Comparison of ENCODE assay signal across 12 mouse cellular contexts in genomic region chr7:49347338-49348272, GRCm38 (mm10).
A peak's percentile ranks its signal among the peaks of the same experiment; 100 is the strongest.
DNase-seq lines count a peak whose midpoint lies in the region; TF ChIP-seq lines count a peak whose summit lies in the region.
"Had no signal": no experiment of that assay in that cellular context is flagged by ENCODE, and none has a peak within 500 bp of the region (broad histone marks: within the 10 kb centered on the region; RNA-seq: fewer than 3 reads in every experiment).

No protein-coding gene starts in this region.

- no peak for TF ChIP-seq CTCF in left cerebral cortex, adult 2 months (IDR thresholded peaks at IDR 0.05)
- TF ChIP-seq CTCF in cerebellum, adult 2 months (IDR thresholded peaks at IDR 0.05; ENCODE audit: borderline replicate concordance, insufficient read depth, low read depth, low read length) = no peak

- H3K27ac ChIP-seq in left cerebral cortex, adult 2 months = peak overlapping the region; percentile 19; the same call in 1 of the 2 replicates
- no peak overlapping the region for H3K27ac ChIP-seq in cerebellum, adult 2 months (ENCODE audit: insufficient read depth, low read length)
- H3K27ac ChIP-seq: heart, embryonic 15.5 days; limb, embryonic 15.5 days; neural tube, embryonic 15.5 days had no signal

- intact Hi-C loops in left cerebral cortex, adult 2 months (cut with DNase I) = no loop called here

- no peaks in the 10 kb centered on the region for H3K27me3 ChIP-seq in cerebellum, adult 2 months (ENCODE audit: control insufficient read depth, insufficient read depth, low read length)
- H3K27me3 ChIP-seq: heart, embryonic 15.5 days; limb, embryonic 15.5 days; neural tube, embryonic 15.5 days had no signal

- H3K4me3 ChIP-seq in left cerebral cortex, adult 2 months = no peak overlapping the region
- H3K4me3 ChIP-seq in cerebellum, adult 2 months (replicated peaks; ENCODE audit: insufficient read depth, low read depth, low read length) = no peak overlapping the region
- H3K4me3 ChIP-seq: heart, embryonic 15.5 days; limb, embryonic 15.5 days; neural tube, embryonic 15.5 days had no signal

- H3K4me1 ChIP-seq in cerebellum, adult 2 months (ENCODE audit: control insufficient read depth, insufficient read depth, low read length) = peaks cover 17% of the 10 kb centered on the region

- WGBS in cerebellum, adult 2 months = 16% methylated on average over 16 of the region's 16 CpGs

- no peak for TF ChIP-seq POLR2A in cerebellum, adult 2 months (IDR thresholded peaks at IDR 0.05; ENCODE audit: borderline replicate concordance, insufficient read depth, low read length)

- DNase-seq in adrenal gland, adult 2 months = peak; percentile 8
- DNase-seq in adrenal gland, postnatal 14 days = no peak
- DNase-seq in left cerebral cortex, adult 2 months (ENCODE audit: extremely low spot score in 1 of 2, low spot score in 2 of 2) = no peak
- DNase-seq in left cerebral cortex, adult 8-10 months (ENCODE audit: low spot score in 2 of 2) = no peak
- peak; percentile 61 to 73 for DNase-seq in cerebellum, adult 2 months
- DNase-seq in lung, postnatal 14 days = peak; percentile 39
- no peak for DNase-seq in embryo, embryonic 10.5 days (ENCODE audit: low spot score)
- DNase-seq in B cell, adult 2 months = no peak
- DNase-seq: right cerebral cortex, adult 18-20 months had no signal

Comparison
In these comparisons a context has a peak if more than half of its experiments do, and no peak if none do; other contexts are left out.
1. DNase-seq: peak in adrenal gland, adult 2 months (single experiment), cerebellum, adult 2 months (2 of 2) and lung, postnatal 14 days (single experiment); none in adrenal gland, postnatal 14 days (single experiment), left cerebral cortex, adult 2 months (0 of 2), left cerebral cortex, adult 8-10 months (0 of 2), embryo, embryonic 10.5 days (single experiment) and B cell, adult 2 months (0 of 2).